Comparison of ENCODE assay signal across 17 mouse cellular contexts in genomic region chr12:110298653-110299052, GRCm38 (mm10). TPM values are rescaled to one million over a fixed set of nuclear protein-coding genes. Genes with fewer than 3 reads are reported as not detected.
DNase-seq lines count a peak whose midpoint lies in the region; ATAC-seq lines count a peak whose summit lies in the region.
"Had no signal": no experiment of that assay in that cellular context is flagged by ENCODE, and none has a peak within 500 bp of the region (broad histone marks: within the 10 kb centered on the region; RNA-seq: fewer than 3 reads in every experiment).

No protein-coding gene starts in this region.

- H3K27ac ChIP-seq in forebrain, embryonic 14.5 days (ENCODE audit: low read depth, low read length) = no peak overlapping the region
- no peak overlapping the region for H3K27ac ChIP-seq in forebrain, embryonic 16.5 days (ENCODE audit: low read length)
- H3K27ac ChIP-seq in midbrain, embryonic 10.5 days (replicated peaks) = no peak overlapping the region
- no peak overlapping the region for H3K27ac ChIP-seq in midbrain, embryonic 13.5 days
- no peak overlapping the region for H3K27ac ChIP-seq in hindbrain, embryonic 14.5 days

- H3K27me3 ChIP-seq in forebrain, embryonic 14.5 days (replicated peaks; ENCODE audit: control insufficient read depth, insufficient read depth, low read length) = no peaks in the 10 kb centered on the region
- H3K27me3 ChIP-seq in forebrain, embryonic 16.5 days (replicated peaks; ENCODE audit: control insufficient read depth, insufficient read depth, low read length) = no peaks in the 10 kb centered on the region
- H3K27me3 ChIP-seq in midbrain, embryonic 10.5 days (ENCODE audit: low read depth, poor library complexity, severe bottlenecking) = no peaks in the 10 kb centered on the region; the same call in 1 of the 2 replicates
- H3K27me3 ChIP-seq in midbrain, embryonic 13.5 days = no peaks in the 10 kb centered on the region
- no peaks in the 10 kb centered on the region for H3K27me3 ChIP-seq in hindbrain, embryonic 14.5 days (ENCODE audit: control insufficient read depth, insufficient read depth, low read length)

- H3K36me3 ChIP-seq in forebrain, embryonic 14.5 days (ENCODE audit: control insufficient read depth, insufficient read depth, low read length) = no peaks in the 10 kb centered on the region
- H3K36me3 ChIP-seq in forebrain, embryonic 16.5 days (ENCODE audit: control insufficient read depth, insufficient read depth) = no peaks in the 10 kb centered on the region
- H3K36me3 ChIP-seq in midbrain, embryonic 10.5 days = no peaks in the 10 kb centered on the region
- H3K36me3 ChIP-seq in midbrain, embryonic 13.5 days = no peaks in the 10 kb centered on the region
- no peaks in the 10 kb centered on the region for H3K36me3 ChIP-seq in hindbrain, embryonic 14.5 days (replicated peaks; ENCODE audit: control insufficient read depth, insufficient read depth)
- H3K36me3 ChIP-seq: heart, embryonic 12.5 days had no signal

- no peaks in the 10 kb centered on the region for H3K4me1 ChIP-seq in forebrain, embryonic 14.5 days (ENCODE audit: control insufficient read depth, insufficient read depth, low read length)
- H3K4me1 ChIP-seq in forebrain, embryonic 16.5 days (replicated peaks; ENCODE audit: control insufficient read depth, insufficient read depth, low read length) = no peaks in the 10 kb centered on the region
- H3K4me1 ChIP-seq in midbrain, embryonic 10.5 days = peaks cover 5% of the 10 kb centered on the region; the same call in 1 of the 2 replicates
- H3K4me1 ChIP-seq in midbrain, embryonic 13.5 days (replicated peaks) = no peaks in the 10 kb centered on the region
- no peaks in the 10 kb centered on the region for H3K4me1 ChIP-seq in hindbrain, embryonic 14.5 days (replicated peaks; ENCODE audit: control insufficient read depth, insufficient read depth, low read length)
- H3K4me1 ChIP-seq: heart, embryonic 12.5 days; megakaryocyte, embryonic 14.5 days had no signal

- WGBS in forebrain, embryonic 14.5 days = 65% methylated on average over 11 of the region's 11 CpGs
- 57% methylated on average over 11 of the region's 11 CpGs for WGBS in forebrain, embryonic 16.5 days
- WGBS in midbrain, embryonic 10.5 days = 49% methylated on average over 11 of the region's 11 CpGs
- 56% methylated on average over 11 of the region's 11 CpGs for WGBS in midbrain, embryonic 13.5 days
- 31% methylated on average over 11 of the region's 11 CpGs for WGBS in hindbrain, embryonic 14.5 days

- no peak for ATAC-seq in forebrain, embryonic 14.5 days
- ATAC-seq in forebrain, embryonic 16.5 days = no peak
- no peak for ATAC-seq in midbrain, embryonic 13.5 days
- ATAC-seq in hindbrain, embryonic 14.5 days (ENCODE audit: low FRiP score) = peak; percentile 21; the same call in 1 of the 2 replicates
- no peak for ATAC-seq in granulocyte monocyte progenitor cell, adult 5-6 weeks (replicated peaks; ENCODE audit: poor library complexity, severe bottlenecking)
- ATAC-seq: inflammation-experienced regulatory T-cells, adult 6 months; Patski had no signal

- peak; percentile 37 for DNase-seq in forebrain, embryonic 14.5 days (ENCODE audit: low spot score)
- peak; percentile 24 for DNase-seq in midbrain, embryonic 10.5 days (ENCODE audit: low spot score)
- no peak for DNase-seq in hindbrain, embryonic 14.5 days (ENCODE audit: low spot score)
- peak; percentile 88 for DNase-seq in retina, postnatal 1 day
- no peak for DNase-seq in natural killer cell, adult 2 months (ENCODE audit: low spot score in 2 of 2)
- DNase-seq: adrenal gland, postnatal 10 days; cerebellum, adult 18-20 months; liver; thymus, postnatal 14 days had no signal

- no peak overlapping the region for H3K9ac ChIP-seq in forebrain, embryonic 14.5 days (ENCODE audit: low read length)
- no peak overlapping the region for H3K9ac ChIP-seq in forebrain, embryonic 16.5 days (replicated peaks; ENCODE audit: low read depth, low read length)
- H3K9ac ChIP-seq in midbrain, embryonic 13.5 days (replicated peaks) = no peak overlapping the region
- H3K9ac ChIP-seq in hindbrain, embryonic 14.5 days = no peak overlapping the region
- H3K9ac ChIP-seq: heart, embryonic 12.5 days had no signal

- no peaks in the 10 kb centered on the region for H3K9me3 ChIP-seq in forebrain, embryonic 14.5 days (replicated peaks; ENCODE audit: control insufficient read depth, low read length)
- H3K9me3 ChIP-seq in forebrain, embryonic 16.5 days (ENCODE audit: control insufficient read depth, low read length) = 0 out of 2 replicates have a peak, but pooled peaks cover 3% of the 10 kb centered on the region
- no peaks in the 10 kb centered on the region for H3K9me3 ChIP-seq in midbrain, embryonic 10.5 days (replicated peaks)
- no peaks in the 10 kb centered on the region for H3K9me3 ChIP-seq in midbrain, embryonic 13.5 days
- no peaks in the 10 kb centered on the region for H3K9me3 ChIP-seq in hindbrain, embryonic 14.5 days (ENCODE audit: control insufficient read depth, low read length)

- no peak overlapping the region for H3K4me2 ChIP-seq in forebrain, embryonic 14.5 days (ENCODE audit: low read length)
- no peak overlapping the region for H3K4me2 ChIP-seq in forebrain, embryonic 16.5 days (ENCODE audit: low read length)
- no peak overlapping the region for H3K4me2 ChIP-seq in midbrain, embryonic 13.5 days (replicated peaks)
- H3K4me2 ChIP-seq in hindbrain, embryonic 14.5 days (replicated peaks) = no peak overlapping the region
- H3K4me2 ChIP-seq: heart, embryonic 12.5 days had no signal

- no peak overlapping the region for H3K4me3 ChIP-seq in forebrain, embryonic 14.5 days (ENCODE audit: low read depth, low read length)
- H3K4me3 ChIP-seq in forebrain, embryonic 16.5 days (replicated peaks; ENCODE audit: low read length) = no peak overlapping the region
- no peak overlapping the region for H3K4me3 ChIP-seq in midbrain, embryonic 10.5 days
- no peak overlapping the region for H3K4me3 ChIP-seq in midbrain, embryonic 13.5 days (replicated peaks)
- H3K4me3 ChIP-seq in hindbrain, embryonic 14.5 days (replicated peaks; ENCODE audit: low read length) = no peak overlapping the region
- H3K4me3 ChIP-seq: heart, embryonic 12.5 days; megakaryocyte, embryonic 14.5 days had no signal

RNA-seq across cellular contexts. Expression of gene Dio3, which starts 19.8 kb away (rescaled TPM):
- 1.1 and 1.3 TPM in 2 replicates for polyA plus RNA-seq in forebrain, embryonic 14.5 days (2014; fragmentation: Nextera tagmentation; extraction: Ambion mirVana)
- 4.1 and 5.4 TPM in 2 replicates for polyA plus RNA-seq in forebrain, embryonic 16.5 days (2015; fragmentation: Nextera tagmentation; extraction: Ambion mirVana)
- polyA plus RNA-seq in midbrain, embryonic 10.5 days (2016; fragmentation: Nextera tagmentation; extraction: Ambion mirVana) = 0.78 and 0.85 TPM in 2 replicates
- polyA plus RNA-seq in midbrain, embryonic 13.5 days (2015; fragmentation: Nextera tagmentation; extraction: Ambion mirVana) = 1.4 and 1.8 TPM in 2 replicates
- 0.52 and 0.64 TPM in 2 replicates for polyA plus RNA-seq in hindbrain, embryonic 14.5 days (2014; fragmentation: Nextera tagmentation; extraction: Ambion mirVana)
- total RNA-seq in granulocyte monocyte progenitor cell, adult 5-6 weeks (2014; fragmentation: Nextera tagmentation) = not detected in 2 replicates
- total RNA-seq in granulocyte monocyte progenitor cell, adult 5-6 weeks (2017) = not detected in 2 replicates
- polyA plus RNA-seq: C2C12; inflammation-experienced regulatory T-cells, adult 6 months had no signal

Comparison
In these comparisons a context has a peak if more than half of its experiments do, and no peak if none do; other contexts are left out.
1. DNase-seq: peak in forebrain, embryonic 14.5 days (single experiment), midbrain, embryonic 10.5 days (single experiment) and retina, postnatal 1 day (single experiment); none in hindbrain, embryonic 14.5 days (single experiment) and natural killer cell, adult 2 months (0 of 2).